Mouse (Mus musculus) MEL (cell line): Measurements from ENCODE around the gene Tfpt. TPM values are rescaled to one million over a fixed set of nuclear protein-coding genes. Genes with fewer than 3 reads are reported as not detected.

Experiments used
- DNase-seq: peaks from one replicate; pipeline ENCODE4 v3.0.0; 2011; ENCODE audit warnings: low read depth, low spot score
- H3K27ac ChIP-seq: 2 replicates; pipeline ENCODE4 v1.5.1; 2012; ENCODE audit warnings: low read depth, mild to moderate bottlenecking, control low read depth, low read length, moderate library complexity; ENCODE audit not compliant: control insufficient read depth
- H3K27me3 ChIP-seq, 2 experiments: fragments of 150-350 bp in 1 of 2; sonication (generic) in 1 of 2; 2 replicates each; pipeline ENCODE4 v1.6.1; 2012; ENCODE audit warnings: low read length in 2 of 2, mild to moderate bottlenecking in 2 of 2, improper control_type of control experiment in 1 of 2, moderate library complexity in 1 of 2; ENCODE audit not compliant: insufficient read depth in 2 of 2, control insufficient read depth in 1 of 2
- H3K36me3 ChIP-seq, 2 experiments: 2 replicates each; pipeline ENCODE4 v1.6.1; 2012 to 2014; ENCODE audit warnings: low read length in 2 of 2, improper control_type of control experiment in 1 of 2, inconsistent platforms in 1 of 2, mild to moderate bottlenecking in 1 of 2; ENCODE audit not compliant: insufficient read depth in 2 of 2, control insufficient read depth in 1 of 2
- H3K4me1 ChIP-seq, 2 experiments: fragments of 150-350 bp in 1 of 2; sonication (generic) in 1 of 2; 2 replicates each; pipeline ENCODE4 v1.6.1; 2012; ENCODE audit warnings: low read length in 2 of 2, improper control_type of control experiment in 1 of 2, mild to moderate bottlenecking in 1 of 2; ENCODE audit not compliant: insufficient read depth in 2 of 2, control insufficient read depth in 1 of 2
- H3K4me3 ChIP-seq, 2 experiments: fragments of 150-350 bp in 1 of 2; sonication (generic) in 1 of 2; 2 replicates each; pipeline ENCODE4 v1.5.1; 2012; ENCODE audit warnings: low read depth in 2 of 2, low read length in 2 of 2, mild to moderate bottlenecking in 2 of 2, moderate library complexity in 2 of 2, control low read depth in 1 of 2, improper control_type of control experiment in 1 of 2; ENCODE audit not compliant: control insufficient read depth in 1 of 2, insufficient read depth in 1 of 2
- H3K79me2 ChIP-seq: 2 replicates; pipeline ENCODE4 v1.6.1; 2012; ENCODE audit warnings: mild to moderate bottlenecking, low read length, moderate library complexity; ENCODE audit not compliant: control insufficient read depth, poor library complexity, insufficient read depth
- H3K9ac ChIP-seq: 2 replicates; pipeline ENCODE4 v1.6.1; 2012; ENCODE audit warnings: low read depth, mild to moderate bottlenecking, control low read depth, low read length, moderate library complexity; ENCODE audit not compliant: control insufficient read depth, poor library complexity, severe bottlenecking
- H3K9me3 ChIP-seq: fragments of 150-350 bp; sonication (generic); replicated peaks from 2 replicates; pipeline ENCODE4 v1.6.1; 2012; ENCODE audit warnings: mild to moderate bottlenecking, low read length, improper control_type of control experiment, moderate library complexity; ENCODE audit not compliant: insufficient read depth
- CTCF ChIP-seq, 3 experiments: IDR thresholded peaks in 2 of 3; conservative IDR thresholded peaks in 1 of 3; 2 replicates each; pipeline ENCODE4 v1.5.1; 2011 to 2012; ENCODE audit warnings: low read length in 3 of 3, low read depth in 2 of 3, mild to moderate bottlenecking in 2 of 3, improper control_type of control experiment in 1 of 3, inconsistent platforms in 1 of 3, mixed read lengths in 1 of 3, moderate library complexity in 1 of 3; ENCODE audit not compliant: control insufficient read depth in 1 of 3, insufficient read depth in 1 of 3, poor library complexity in 1 of 3, severe bottlenecking in 1 of 3
- E2F4 ChIP-seq: IDR thresholded peaks from 2 replicates; pipeline ENCODE4 v1.6.1; 2011; ENCODE audit warnings: low read depth, low read length, improper control_type of control experiment, borderline replicate concordance
- ELF1 ChIP-seq: IDR thresholded peaks from 2 replicates; pipeline ENCODE4 v1.6.1; 2014; ENCODE audit warnings: low read depth, mild to moderate bottlenecking, inconsistent platforms, low read length, improper control_type of control experiment, moderate library complexity
- GABPA ChIP-seq: IDR thresholded peaks from 2 replicates; pipeline ENCODE4 v1.6.1; 2012; ENCODE audit warnings: low read depth, mild to moderate bottlenecking, inconsistent platforms, low read length, improper control_type of control experiment, moderate library complexity
- MAFK ChIP-seq: IDR thresholded peaks from 2 replicates; pipeline ENCODE4 v1.6.1; 2011; ENCODE audit warnings: low read depth, mild to moderate bottlenecking, low read length, improper control_type of control experiment, borderline replicate concordance
- MAZ ChIP-seq: IDR thresholded peaks from 2 replicates; pipeline ENCODE4 v1.6.1; 2012; ENCODE audit warnings: low read depth, mild to moderate bottlenecking, inconsistent platforms, low read length, improper control_type of control experiment
- POLR2AphosphoS5 ChIP-seq: IDR thresholded peaks from 2 replicates; pipeline ENCODE4 v1.6.1; 2012; ENCODE audit warnings: low read depth, borderline replicate concordance, mild to moderate bottlenecking, inconsistent platforms, low read length, moderate library complexity, mixed read lengths
- RAD21 ChIP-seq: IDR thresholded peaks from 2 replicates; pipeline ENCODE4 v1.6.1; 2011; ENCODE audit warnings: mild to moderate bottlenecking, low read depth, low read length, improper control_type of control experiment
- SIN3A ChIP-seq: IDR thresholded peaks from 2 replicates; pipeline ENCODE4 v1.6.1; 2012; ENCODE audit warnings: low read length, improper control_type of control experiment, inconsistent platforms
- SMC3 ChIP-seq: IDR thresholded peaks from 2 replicates; pipeline ENCODE4 v1.6.1; 2011; ENCODE audit warnings: low read depth, low read length, improper control_type of control experiment
- TCF12 ChIP-seq: IDR thresholded peaks from 2 replicates; pipeline ENCODE4 v1.6.1; 2014; ENCODE audit warnings: low read depth, mild to moderate bottlenecking, inconsistent platforms, low read length, improper control_type of control experiment, moderate library complexity
- UBTF ChIP-seq: IDR thresholded peaks from 2 replicates; pipeline ENCODE4 v1.6.1; 2012; ENCODE audit warnings: low read depth, mild to moderate bottlenecking, inconsistent platforms, low read length, improper control_type of control experiment, moderate library complexity, borderline replicate concordance; ENCODE audit not compliant: insufficient read depth
- USF2 ChIP-seq, 2 experiments: IDR thresholded peaks; 2 replicates each; pipeline ENCODE4 v1.6.1; 2011 to 2012; ENCODE audit warnings: improper control_type of control experiment in 2 of 2, low read length in 2 of 2, borderline replicate concordance in 1 of 2, inconsistent platforms in 1 of 2, low read depth in 1 of 2, mild to moderate bottlenecking in 1 of 2; ENCODE audit not compliant: insufficient read depth in 1 of 2
- ZC3H11A ChIP-seq: IDR thresholded peaks from 2 replicates; pipeline ENCODE4 v1.6.1; 2012; ENCODE audit warnings: low read depth, mild to moderate bottlenecking, inconsistent platforms, low read length, improper control_type of control experiment
- ZNF384 ChIP-seq: IDR thresholded peaks from 2 replicates; pipeline ENCODE4 v1.6.1; 2012; ENCODE audit warnings: low read depth, mild to moderate bottlenecking, inconsistent platforms, low read length, improper control_type of control experiment
- polyA plus RNA-seq, 2 experiments: library from polyadenylated mRNA; stranded (reverse) in 1 of 2; unstranded in 1 of 2; fragments of >175 nt in 1 of 2; fragments of >200 nt in 1 of 2; gene quantifications; 2 replicates each; pipeline versions ENCODE4 v1.2.1 to v1.2.4; 2012; ENCODE audit warnings: low replicate concordance in 2 of 2, low read depth in 1 of 2; ENCODE audit not compliant: insufficient read length in 2 of 2, insufficient read depth in 1 of 2, missing spikeins in 1 of 2
- total RNA-seq: library from RNA; depleted of rRNA; stranded (reverse); fragments of 300-350 nt; gene quantifications from 2 replicates; pipeline ENCODE4 v1.2.3, GENCODE M21; 2012

The Tfpt gene
- total and polyA plus RNA-seq, 3 experiments = 42.4 to 50.0 TPM; not detected in 1

- Histone ChIP-seq H3K4me3 (no peak overlapping the region), H3K4me1 (no peaks in the 10 kb centered on the region), H3K36me3 (no peaks in the 10 kb centered on the region), H3K9me3 (no peaks in the 10 kb centered on the region), H3K27me3 (no peaks in the 10 kb centered on the region), H3K27ac (no peak overlapping the region), H3K9ac (no peak overlapping the region), H3K79me2 (no peaks in the 10 kb centered on the region)
- no peak for DNase-seq
- no peak for TF ChIP-seq GABPA
- TF ChIP-seq ELF1 = no peak
- no peak for TF ChIP-seq E2F4
Measured at GRCm38 (mm10) chr7:3675228-3675548, 45.5 kb upstream of the Tfpt start.

GRCm38 (mm10) chr7:3674507-3675227, 44.9 kb upstream of the Tfpt start:
- TF ChIP-seq ZNF384 (no peak), UBTF (no peak), POLR2AphosphoS5 (no peak), MAFK (no peak), SIN3A (no peak), CTCF (IDR thresholded peaks at IDR 0.05 in 2 of 3, conservative IDR thresholded peaks at IDR 0.05 in 1 of 3; ENCODE audit: control insufficient read depth in 1 of 3, insufficient read depth in 1 of 3, low read depth in 2 of 3, low read length in 3 of 3, poor library complexity in 1 of 3, severe bottlenecking in 1 of 3) (peak; percentile 90 to 97 (median 93)), USF2 (IDR thresholded peaks at IDR 0.05; ENCODE audit: borderline replicate concordance in 1 of 2, insufficient read depth in 1 of 2, low read depth in 1 of 2, low read length in 2 of 2) (no peak), ZC3H11A (peak; percentile 81), TCF12 (no peak), SMC3 (peak; percentile 92), RAD21 (peak; percentile 72), MAZ (no peak), ELF1 (peak; percentile 35; the same call in 1 of the 2 replicates)
- TF ChIP-seq, all 39 proteins: peak for 5
- Histone ChIP-seq H3K79me2 (no peaks in the 10 kb centered on the region), H3K27me3 (no peaks in the 10 kb centered on the region), H3K4me3 (no peak overlapping the region), H3K36me3 (no peaks in the 10 kb centered on the region), H3K9me3 (no peaks in the 10 kb centered on the region), H3K4me1 (no peaks in the 10 kb centered on the region), H3K9ac (no peak overlapping the region), H3K27ac (no peak overlapping the region)
- peak; percentile 84 for DNase-seq
